Mouse (Mus musculus): ENCODE results near the gene Mid1.

GRCm38 (mm10) chrX:169735387-169735969, 50.5 kb downstream of the Mid1 start:
- TF ChIP-seq POLR2A (IDR thresholded peaks at IDR 0.05; ENCODE audit: extremely low read depth, insufficient read depth, low read length) (no peak), CTCF (IDR thresholded peaks at IDR 0.05; ENCODE audit: low read depth, low read length) (no peak)
